Mouse (Mus musculus): ENCODE results near the gene Rnf224. TPM values are rescaled to one million over a fixed set of nuclear protein-coding genes. Genes with fewer than 3 reads are reported as not detected.
A peak's percentile ranks its signal among the peaks of the same experiment; 100 is the strongest.

Rnf224 gene
- total and polyA plus RNA-seq, 3 experiments = not detected

DNA sequence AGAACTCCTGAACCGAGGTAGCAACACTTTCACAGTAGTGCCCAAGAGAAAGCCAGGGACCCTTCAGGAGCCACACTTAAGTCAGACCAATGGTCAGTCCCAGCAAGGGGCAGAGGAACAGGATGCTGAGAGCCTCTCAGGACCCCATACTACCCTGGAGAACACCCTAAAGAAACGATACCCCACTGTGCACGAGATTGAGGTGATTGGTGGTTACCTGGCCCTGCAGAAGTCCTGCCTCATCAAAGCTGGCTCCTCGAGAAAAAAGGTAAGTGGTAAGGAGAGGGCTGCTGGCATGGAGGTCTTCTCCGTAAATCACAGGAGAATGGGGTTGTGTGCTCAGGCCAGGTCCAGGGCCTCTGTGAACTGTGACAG, 27.7 kb upstream of the Rnf224 start:
- H3K9ac ChIP-seq (ENCODE audit: insufficient read depth, low read depth) = no peak overlapping the region
- peaks cover 5 to 22% of the 10 kb centered on the region in 2 experiments for H3K36me3 ChIP-seq (replicated peaks in 1 of 2; ENCODE audit: control insufficient read depth in 1 of 2, insufficient read depth in 1 of 2, low read length in 1 of 2)
- H3K4me2 ChIP-seq (ENCODE audit: insufficient read depth, low read depth, poor library complexity, severe bottlenecking) = peak overlapping the region; percentile 48
- in situ Hi-C loops (cut with MboI; ENCODE audit: low pct_ligation_motif_present, low pct_unique_long_range_greater_than_20kb, low sequenced_read_pairs) (no loop called here), dilution Hi-C loops (cut with MboI; ENCODE audit: extremely low pct_ligation_motif_present, extremely low pct_unique_long_range_greater_than_20kb, low sequenced_read_pairs) (no loop called here)
- DNase-seq (ENCODE audit: extremely low read depth) = no peak
- no peaks in the 10 kb centered on the region for H3K9me3 ChIP-seq (replicated peaks; ENCODE audit: low read length)
- peaks cover 5% of the 10 kb centered on the region; the same call in 1 of the 2 replicates for H3K79me2 ChIP-seq (replicated peaks; ENCODE audit: control insufficient read depth, extremely low read depth, insufficient read depth, poor library complexity, severe bottlenecking)
- H3K4me1 ChIP-seq (ENCODE audit: control insufficient read depth in 1 of 2, insufficient read depth in 2 of 2) = peaks cover 23 to 63% of the 10 kb centered on the region in 2 experiments
- no peak overlapping the region for H3K27ac ChIP-seq (ENCODE audit: insufficient read depth, low read depth)
- H3K4me3 ChIP-seq (replicated peaks in 1 of 3; ENCODE audit: low read depth in 2 of 3, low read length in 2 of 3, poor library complexity in 1 of 3) = peak overlapping the region; percentile 16 to 86 (median 80)
- no peaks in the 10 kb centered on the region for H3K27me3 ChIP-seq (replicated peaks)
- TF ChIP-seq ZMIZ1 (IDR thresholded peaks at IDR 0.05; ENCODE audit: low read depth, low read length) (no peak), MAX (IDR thresholded peaks at IDR 0.05; ENCODE audit: low read length) (no peak), RCOR1 (conservative IDR thresholded peaks at IDR 0.05; ENCODE audit: low read depth, low read length) (no peak), JUN (IDR thresholded peaks at IDR 0.05; ENCODE audit: insufficient read depth, low read depth, low read length) (no peak), ELF1 (IDR thresholded peaks at IDR 0.05; ENCODE audit: low read depth, low read length) (no peak), POLR2AphosphoS2 (IDR thresholded peaks at IDR 0.05; ENCODE audit: low read depth, low read length) (no peak), UBTF (IDR thresholded peaks at IDR 0.05; ENCODE audit: low read depth, low read length) (no peak), HCFC1 (IDR thresholded peaks at IDR 0.05; ENCODE audit: low read depth, low read length) (no peak), BHLHE40 (IDR thresholded peaks at IDR 0.05; ENCODE audit: low read depth, low read length) (no peak), MYC (IDR thresholded peaks at IDR 0.05; ENCODE audit: low read depth, low read length) (no peak)

DNA sequence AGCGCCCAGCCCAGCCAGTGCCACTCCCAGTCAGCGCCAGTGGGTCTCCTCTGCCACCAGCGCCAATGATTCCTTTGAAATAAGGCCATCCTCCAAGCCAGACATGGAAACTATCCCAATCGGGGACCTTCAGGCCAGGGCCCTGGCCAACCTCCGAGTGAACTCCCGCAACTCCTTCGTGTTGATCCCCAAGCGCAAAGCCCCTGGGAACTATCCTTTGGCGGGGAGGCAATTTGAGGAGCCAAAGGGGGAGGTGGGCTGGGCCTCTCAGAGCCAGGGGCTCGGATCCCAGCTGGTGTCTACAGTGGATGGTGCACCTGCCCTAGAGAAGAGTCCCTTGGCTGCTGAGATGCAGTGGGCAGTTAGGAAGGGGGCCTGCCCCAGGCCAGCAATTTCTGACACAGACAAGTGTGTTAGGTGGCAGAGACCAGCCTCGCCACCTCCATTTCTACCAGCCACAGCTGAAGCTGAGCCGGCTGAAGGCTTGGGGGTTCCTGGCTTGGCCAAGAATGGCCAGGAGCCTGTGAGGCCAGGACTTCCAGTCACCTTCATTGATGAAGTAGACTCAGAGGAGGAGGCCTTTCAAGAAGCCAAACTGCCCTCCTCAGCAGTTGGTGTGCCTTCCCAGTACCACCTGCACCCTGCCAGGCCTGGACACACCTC, 27.2 kb upstream of the Rnf224 start:
- dilution Hi-C loops (cut with MboI; ENCODE audit: extremely low pct_ligation_motif_present, extremely low pct_unique_long_range_greater_than_20kb, low sequenced_read_pairs) (no loop called here), in situ Hi-C loops (cut with MboI; ENCODE audit: low pct_ligation_motif_present, low pct_unique_long_range_greater_than_20kb, low sequenced_read_pairs) (no loop called here)
- H3K9ac ChIP-seq (ENCODE audit: insufficient read depth, low read depth) = peak overlapping the region; percentile 72; the same call in 1 of the 2 replicates
- no peak for DNase-seq (ENCODE audit: extremely low read depth)
- H3K36me3 ChIP-seq (replicated peaks in 1 of 2; ENCODE audit: control insufficient read depth in 1 of 2, insufficient read depth in 1 of 2, low read length in 1 of 2) = peaks cover 0 to 16% of the 10 kb centered on the region in 2 experiments
- TF ChIP-seq USF2 (conservative IDR thresholded peaks at IDR 0.05; ENCODE audit: low read depth, low read length) = no peak
- no peak for TF ChIP-seq JUN (IDR thresholded peaks at IDR 0.05; ENCODE audit: insufficient read depth, low read depth, low read length)
- TF ChIP-seq MEF2A (IDR thresholded peaks at IDR 0.05; ENCODE audit: borderline replicate concordance, low read depth, low read length) = no peak
- TF ChIP-seq E2F4 (IDR thresholded peaks at IDR 0.05; ENCODE audit: insufficient replicate concordance, low read depth, low read length) = no peak
- TF ChIP-seq PAX5 (IDR thresholded peaks at IDR 0.05; ENCODE audit: low read length) = no peak
- no peak for TF ChIP-seq SMC3 (IDR thresholded peaks at IDR 0.05; ENCODE audit: low read depth, low read length)
- no peak for TF ChIP-seq ELF1 (IDR thresholded peaks at IDR 0.05; ENCODE audit: low read depth, low read length)
- TF ChIP-seq TBP (conservative IDR thresholded peaks at IDR 0.05; ENCODE audit: low read depth, low read length) = no peak
- TF ChIP-seq POLR2A (IDR thresholded peaks at IDR 0.05; ENCODE audit: low read depth, low read length) = no peak
- H3K9me3 ChIP-seq (replicated peaks; ENCODE audit: low read length) = no peaks in the 10 kb centered on the region
- H3K4me3 ChIP-seq (replicated peaks in 1 of 3; ENCODE audit: low read depth in 2 of 3, low read length in 2 of 3, poor library complexity in 1 of 3) = peak overlapping the region; percentile 80 to 86 (median 83)
- H3K4me1 ChIP-seq (ENCODE audit: control insufficient read depth in 1 of 2, insufficient read depth in 2 of 2) = peaks cover 23 to 60% of the 10 kb centered on the region in 2 experiments
- H3K4me2 ChIP-seq (ENCODE audit: insufficient read depth, low read depth, poor library complexity, severe bottlenecking) = peak overlapping the region; percentile 48
- H3K27ac ChIP-seq (ENCODE audit: insufficient read depth, low read depth) = no peak overlapping the region
- H3K79me2 ChIP-seq (replicated peaks; ENCODE audit: control insufficient read depth, extremely low read depth, insufficient read depth, poor library complexity, severe bottlenecking) = peaks cover 5% of the 10 kb centered on the region; the same call in 1 of the 2 replicates
- no peaks in the 10 kb centered on the region for H3K27me3 ChIP-seq (replicated peaks)

Data from CH12.LX (cell line).